Mouse (Mus musculus): Measurements from ENCODE around the gene Gm10644. TPM values are rescaled to one million over a fixed set of nuclear protein-coding genes. Genes with fewer than 3 reads are reported as not detected.
A peak's percentile ranks its signal among the peaks of the same experiment; 100 is the strongest.
"Not testable (repeated sequence)": the region's sequence is repeated elsewhere in the genome, so short reads cannot be mapped to it uniquely, and the experiment has no call there.

Gm10644 gene
- under 1 TPM; 0.43 to 0.47 TPM for total RNA-seq (2021)

DNA sequence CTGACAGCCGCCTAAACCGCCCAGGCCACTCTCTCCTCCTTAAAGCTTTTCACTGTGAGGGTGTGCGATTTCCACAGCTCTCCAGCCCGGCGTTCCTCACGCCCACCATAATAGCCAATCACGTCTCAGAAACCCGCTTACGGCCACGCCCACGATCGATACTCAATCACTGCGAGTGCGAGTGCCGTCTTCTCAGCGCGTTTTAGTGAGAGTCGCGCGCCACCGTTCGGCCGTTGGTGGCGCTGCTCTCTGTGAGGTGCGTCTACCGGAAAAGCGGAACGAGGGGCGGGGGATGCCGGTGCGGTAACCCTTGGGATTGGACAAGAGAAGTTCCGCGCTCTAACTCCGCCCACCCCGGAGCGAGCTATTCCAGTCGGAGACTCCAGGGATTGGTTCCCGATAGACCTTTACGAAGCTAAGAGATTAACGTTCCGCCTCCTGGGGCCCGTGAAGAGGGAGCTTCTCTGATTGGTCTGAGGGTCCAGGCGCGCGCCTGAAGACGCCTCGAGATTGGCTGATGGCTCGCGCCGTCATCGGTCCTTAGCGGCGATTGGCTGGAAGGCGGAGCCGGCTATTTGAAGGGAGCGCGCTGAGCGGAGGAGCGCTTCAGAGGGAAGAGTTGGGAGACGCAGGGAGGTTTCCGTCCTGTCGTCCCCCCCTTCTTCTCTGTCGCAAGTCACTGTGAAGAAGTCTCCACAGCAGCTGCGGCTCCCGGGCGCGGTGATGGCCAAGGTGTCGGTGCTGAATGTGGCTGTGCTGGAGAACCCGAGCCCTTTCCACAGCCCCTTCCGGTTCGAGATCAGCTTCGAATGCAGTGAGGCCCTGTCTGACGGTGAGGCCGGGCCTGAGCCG is at the start of gene Gm10644, which contains the start of gene Asf1b:
Gm10644 (minus strand) TSS at position 100 of the 852 bp plus-strand sequence.
Asf1b (plus strand) TSS at position 402 of the 852 bp plus-strand sequence.
- peak; percentile 96 to 98 for DNase-seq

GRCm38 (mm10) chr8:84004533-84005201 is 49.7 kb upstream of the Gm10644 start:
- DNase-seq, result peak; percentile 92

DNA sequence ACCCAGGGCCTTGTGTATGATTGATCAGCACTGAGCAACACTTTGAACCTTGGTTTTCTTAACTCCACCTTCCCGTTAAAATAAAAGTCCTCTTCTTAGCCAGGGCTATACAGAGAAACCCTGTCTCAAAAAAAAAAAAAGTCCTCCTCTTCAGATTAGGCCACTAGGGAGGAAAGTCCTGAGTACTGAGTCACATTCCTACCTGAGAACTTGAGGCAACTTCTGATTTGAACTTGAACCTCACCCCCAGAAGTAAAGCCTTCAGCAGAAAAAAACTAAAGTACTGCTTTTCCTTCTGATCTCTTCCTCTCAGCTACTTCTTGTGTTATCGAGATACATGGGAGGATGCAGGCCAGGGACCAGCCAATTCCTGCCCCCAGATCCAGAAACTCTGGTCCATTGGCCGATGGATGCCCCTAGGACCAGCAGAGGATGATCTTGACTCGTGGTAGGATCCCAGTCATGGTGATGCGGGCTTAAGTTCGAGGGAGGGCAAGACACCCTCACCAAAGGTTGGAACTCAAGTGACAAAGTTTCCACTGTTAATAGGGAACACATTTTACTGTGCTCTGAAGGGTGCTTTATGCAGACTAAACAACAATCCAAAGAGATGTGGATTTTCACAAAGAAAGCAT is 48.7 kb upstream of the Gm10644 start:
- no peak for DNase-seq

GRCm38 (mm10) chr8:84002957-84003611 is 48.1 kb upstream of the Gm10644 start:
- no peak for DNase-seq

DNA sequence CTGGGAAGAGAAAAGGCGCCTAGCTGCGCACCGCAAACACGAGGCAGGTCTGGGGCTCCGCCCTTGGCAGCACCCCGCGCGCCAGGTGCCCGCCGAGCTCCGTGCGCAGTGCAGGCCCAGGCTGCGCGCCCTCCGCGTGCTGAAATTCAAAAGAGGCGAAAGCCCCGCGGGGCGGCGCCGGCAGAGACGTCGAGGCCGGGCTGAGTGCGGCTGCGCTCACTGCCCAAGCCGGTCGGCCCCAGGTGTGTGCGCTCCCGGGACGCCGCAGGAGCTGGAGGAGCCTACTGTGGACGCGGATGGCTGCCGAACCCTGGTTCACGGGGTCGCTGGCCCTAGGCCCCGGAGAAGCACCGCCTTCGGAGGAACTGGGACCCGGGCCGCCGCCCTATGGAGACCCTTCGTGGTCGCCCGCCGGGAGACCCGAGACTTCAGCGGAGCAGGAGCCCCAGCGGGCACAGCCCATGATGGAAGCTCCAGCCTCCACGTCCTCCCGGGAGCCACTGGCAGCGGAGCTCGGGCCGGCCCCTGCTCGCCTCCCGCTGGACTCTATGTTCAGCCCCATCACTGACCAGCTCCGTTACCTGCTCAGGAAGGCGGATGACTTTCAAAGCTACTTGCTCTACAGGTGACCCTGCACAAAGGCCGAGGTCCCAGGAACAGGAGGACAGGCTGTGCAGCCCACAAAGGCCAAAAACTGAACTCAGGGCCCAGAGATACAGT is 46.4 kb upstream of the Gm10644 start, which contains the start of gene 1700067K01Rik:
1700067K01Rik (plus strand) TSS at position 222 of the 720 bp plus-strand sequence.
- no peak for DNase-seq

DNA sequence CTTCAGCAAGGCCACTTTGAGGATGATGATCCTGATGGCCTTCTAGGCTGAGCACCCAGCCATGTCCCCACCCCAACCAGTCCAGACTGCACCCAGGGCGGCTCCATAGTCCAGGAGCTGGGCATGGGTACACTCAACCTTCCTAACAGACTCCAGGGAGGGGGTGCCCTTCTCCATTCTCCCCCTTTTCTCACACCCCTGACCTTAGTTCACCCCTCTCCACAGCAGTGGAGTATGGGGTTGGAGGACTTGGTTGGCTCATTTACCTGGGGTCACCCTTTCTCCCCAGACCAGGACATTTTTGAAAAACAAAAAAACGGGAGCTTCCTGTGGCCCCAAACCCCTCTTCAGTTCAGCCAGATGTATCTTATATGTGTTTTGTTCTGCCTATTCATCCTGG is 44.8 kb upstream of the Gm10644 start:
- DNase-seq, result no peak

- no peak for DNase-seq
Measured at GRCm38 (mm10) chr8:83999057-83999705, 44.2 kb upstream of the Gm10644 start.

DNA sequence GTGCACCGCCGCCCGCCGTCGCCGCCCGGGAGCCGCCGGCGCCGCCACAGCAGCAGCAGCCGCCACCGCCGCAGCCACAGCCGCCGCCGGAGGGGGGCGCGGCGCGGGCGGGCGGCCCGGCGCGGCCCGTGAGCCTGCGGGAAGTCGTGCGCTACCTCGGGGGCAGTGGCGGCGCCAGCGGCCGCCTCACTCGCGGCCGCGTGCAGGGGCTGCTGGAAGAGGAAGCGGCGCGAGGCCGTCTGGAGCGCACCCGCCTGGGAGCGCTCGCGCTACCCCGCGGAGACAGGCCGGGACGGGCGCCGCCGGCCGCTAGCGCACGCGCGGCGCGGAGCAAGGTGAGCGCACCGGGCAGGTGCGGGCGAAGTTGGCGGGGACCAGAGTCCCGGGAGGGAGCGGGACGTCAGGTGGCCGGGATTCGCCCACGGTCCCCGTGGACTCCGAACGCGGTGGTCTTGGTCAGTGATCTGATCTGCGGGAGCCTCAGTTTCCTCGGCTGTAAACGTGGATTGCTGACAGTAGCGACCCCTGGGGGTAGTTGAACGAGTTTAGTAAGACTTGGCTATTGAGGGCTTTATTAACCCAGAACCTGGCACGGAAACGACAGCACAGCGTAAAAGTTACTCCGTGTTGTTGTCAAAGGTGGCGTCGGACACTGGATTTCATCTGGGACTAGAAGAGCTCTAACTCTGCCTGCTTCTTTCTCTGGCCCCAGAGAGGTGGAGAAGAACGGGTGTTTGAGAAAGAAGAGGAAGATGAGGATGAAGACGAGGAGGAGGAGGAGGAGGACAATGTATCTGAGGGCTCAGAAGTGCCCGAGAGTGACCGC is 43.4 kb upstream of the Gm10644 start:
- peak; percentile 47 to 58 for DNase-seq

GRCm38 (mm10) chr8:83997511-83998141 is 42.6 kb upstream of the Gm10644 start, which contains the start of gene Samd1:
Gene Samd1, plus strand, starts transcription at chr8:83997672.
- DNase-seq, result peak; percentile 43 to 54

- peak; percentile 72 to 75 for DNase-seq
Measured at GRCm38 (mm10) chr8:83996567-83997505, 41.8 kb upstream of the Gm10644 start.

DNA sequence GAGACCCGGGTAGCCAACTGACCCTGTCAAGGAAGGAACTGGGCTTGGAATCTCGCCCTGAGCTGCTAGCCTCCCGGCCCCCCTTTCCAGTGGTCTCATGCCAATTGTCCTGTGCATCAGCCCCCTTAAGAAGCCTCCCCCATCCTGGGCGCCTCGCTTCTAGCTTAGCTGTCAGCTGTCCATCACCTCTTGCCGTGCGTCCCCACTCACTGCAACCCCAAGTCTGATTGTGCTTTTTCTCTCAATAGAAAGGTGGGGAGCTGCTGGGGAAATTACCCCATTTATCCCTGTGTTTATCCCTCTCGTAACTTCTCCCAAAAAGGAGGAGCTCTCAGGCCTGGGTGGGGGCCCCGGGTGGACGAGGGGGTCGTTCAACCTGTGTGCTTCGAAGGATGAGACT is 41.0 kb upstream of the Gm10644 start:
- DNase-seq, result no peak

GRCm38 (mm10) chr8:83994030-83994429 is 39.0 kb upstream of the Gm10644 start:
- no peak for DNase-seq

GRCm38 (mm10) chr8:83992488-83992887 is 37.5 kb upstream of the Gm10644 start:
- DNase-seq, result no peak

DNA sequence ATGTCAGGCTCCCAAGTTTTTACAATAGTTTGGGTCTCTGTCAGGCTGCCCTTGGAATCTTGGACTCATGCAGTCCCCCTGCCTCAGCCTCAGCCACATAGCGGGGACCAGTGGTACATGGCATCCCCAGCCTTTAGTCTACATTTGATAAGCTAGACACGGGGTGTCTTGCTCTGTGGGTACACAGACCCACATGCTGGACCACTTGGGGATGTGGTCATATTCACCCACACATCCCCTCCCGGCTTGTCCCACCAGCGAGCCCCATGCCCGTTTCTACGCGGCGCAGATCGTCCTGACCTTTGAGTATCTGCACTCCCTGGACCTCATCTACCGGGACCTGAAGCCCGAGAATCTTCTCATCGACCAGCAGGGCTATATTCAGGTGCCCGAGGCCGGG is 35.2 kb upstream of the Gm10644 start:
- no peak for DNase-seq

GRCm38 (mm10) chr8:83989243-83989642 is 34.2 kb upstream of the Gm10644 start:
- no peak for DNase-seq

DNA sequence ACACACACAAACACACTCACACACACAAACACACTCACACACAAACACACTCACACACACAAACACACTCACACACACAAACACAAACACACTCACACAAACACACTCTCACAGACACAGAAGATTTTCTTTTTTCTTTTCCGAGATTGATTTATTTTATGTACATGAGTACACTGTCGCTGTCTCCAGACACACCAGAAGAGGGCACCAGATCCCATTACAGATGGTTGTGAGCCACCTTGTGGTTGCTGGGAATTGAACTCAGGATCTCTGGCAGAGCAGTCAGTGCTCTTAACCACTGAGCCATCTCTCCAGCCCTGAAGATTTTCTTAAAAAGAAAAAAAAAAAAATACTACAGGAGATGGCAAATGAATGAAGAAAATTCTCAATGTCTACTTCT is 28.2 kb upstream of the Gm10644 start:
- not testable (repeated sequence) for DNase-seq

DNA sequence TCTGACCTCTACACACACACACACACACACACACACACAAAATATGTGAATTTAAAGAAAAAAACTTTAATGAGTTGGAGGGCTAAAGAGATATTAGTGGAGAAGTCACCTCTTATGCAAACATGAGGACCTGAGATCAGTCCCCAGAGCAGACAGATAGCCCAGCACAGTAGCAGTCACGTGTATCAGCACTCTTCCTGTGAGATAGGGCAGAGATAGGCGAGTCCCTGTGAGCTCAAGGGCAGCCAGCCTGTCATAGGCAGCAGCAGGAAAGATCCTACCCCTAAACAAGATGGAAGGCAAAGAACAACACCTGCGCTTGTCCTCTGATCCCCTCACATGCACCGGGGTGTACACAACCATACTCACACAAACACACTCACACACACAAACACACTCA is 27.4 kb upstream of the Gm10644 start:
- DNase-seq, result no peak

DNA sequence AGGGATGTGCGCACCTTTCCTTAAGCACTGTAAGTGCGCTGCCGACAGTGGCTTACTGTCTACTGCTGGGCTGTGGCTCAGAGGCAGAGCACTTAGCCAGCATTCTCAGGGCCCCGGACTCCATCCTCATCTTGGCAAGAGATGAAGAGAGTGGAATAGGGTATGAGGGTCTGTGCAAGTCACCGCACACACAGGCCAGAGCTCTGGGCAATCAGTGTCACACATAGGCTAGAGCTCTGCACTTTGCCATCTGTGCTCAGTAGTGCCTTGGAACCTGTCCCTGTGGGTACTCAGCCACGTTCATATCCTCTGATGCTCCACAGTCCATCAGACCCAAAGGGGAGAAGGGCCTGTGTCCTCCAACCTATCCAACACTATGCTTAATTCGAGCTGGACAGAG is 26.5 kb upstream of the Gm10644 start:
- no peak for DNase-seq

- no peak for DNase-seq
Measured at GRCm38 (mm10) chr8:83980845-83981244, 25.8 kb upstream of the Gm10644 start.

Data from layer of hippocampus, postnatal 36 days (tissue).